ENCODE assay signal across 15 mouse cellular contexts in the genomic region with DNA sequence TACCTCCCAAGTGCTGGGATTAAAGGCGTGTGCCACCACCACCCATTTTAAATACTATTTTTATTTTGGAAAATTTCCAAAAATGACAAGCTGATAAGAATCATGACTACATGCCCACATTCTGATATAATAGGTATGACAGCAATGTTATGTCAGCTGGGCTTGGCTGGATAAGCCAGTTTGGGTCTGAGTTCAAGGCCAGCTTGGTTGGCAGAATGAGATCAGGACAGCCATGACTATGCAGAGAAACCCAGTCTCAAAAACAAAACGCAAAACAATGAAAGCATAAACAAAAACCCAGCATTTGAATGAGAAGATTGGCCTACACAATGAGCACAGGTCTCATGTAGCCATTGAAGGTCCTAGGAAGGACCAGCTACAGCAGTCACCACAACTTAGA.
DNase-seq lines count a peak whose midpoint lies in the region.
"Had no signal": no experiment of that assay in that cellular context is flagged by ENCODE, and none has a peak within 500 bp of the region (broad histone marks: within the 10 kb centered on the region; RNA-seq: fewer than 3 reads in every experiment).

No protein-coding gene starts in this region.

- intact Hi-C loops in heart, postnatal 14 days (cut with DNase I), result no loop called here

- DNase-seq in adrenal gland, adult (ENCODE audit: inconsistent age in 2 of 2, low spot score in 1 of 2), result peak; percentile 24 to 70
- no peak for DNase-seq in adrenal gland, postnatal 10 days
- DNase-seq in adrenal gland, adult 8-10 months, result peak; percentile 30
- DNase-seq in adrenal gland, postnatal 4 days (ENCODE audit: low spot score in 2 of 2), result no peak
- DNase-seq in heart, adult 11 months, result peak; percentile 29
- no peak for DNase-seq in heart, postnatal 14 days
- no peak for DNase-seq in spleen, postnatal 10 days (ENCODE audit: low spot score in 2 of 2)
- DNase-seq: B cell, adult 2 months; cerebellum, adult 11 months; cerebellum, adult 18-20 months; cerebellum, adult 8-10 months; cerebellum, adult 9-11 months; cerebellum, postnatal 14 days; cerebellum, postnatal 36 days; embryo, embryonic 11 days had no signal

Comparison
In these comparisons a context has a peak if more than half of its experiments do, and no peak if none do; other contexts are left out.
1. DNase-seq: peak in adrenal gland, adult (2 of 2), adrenal gland, adult 8-10 months (single experiment) and heart, adult 11 months (single experiment); none in adrenal gland, postnatal 10 days (single experiment), adrenal gland, postnatal 4 days (0 of 2), heart, postnatal 14 days (0 of 2) and spleen, postnatal 10 days (0 of 2).